Mouse (Mus musculus): ENCODE measurements around the gene Ttll8.

Gene Ttll8

GRCm38 (mm10) chr15:88921131-88921991 lies 32.9 kb downstream of the Ttll8 start:
- peak; percentile 85 for DNase-seq (ENCODE audit: low spot score)

DNA sequence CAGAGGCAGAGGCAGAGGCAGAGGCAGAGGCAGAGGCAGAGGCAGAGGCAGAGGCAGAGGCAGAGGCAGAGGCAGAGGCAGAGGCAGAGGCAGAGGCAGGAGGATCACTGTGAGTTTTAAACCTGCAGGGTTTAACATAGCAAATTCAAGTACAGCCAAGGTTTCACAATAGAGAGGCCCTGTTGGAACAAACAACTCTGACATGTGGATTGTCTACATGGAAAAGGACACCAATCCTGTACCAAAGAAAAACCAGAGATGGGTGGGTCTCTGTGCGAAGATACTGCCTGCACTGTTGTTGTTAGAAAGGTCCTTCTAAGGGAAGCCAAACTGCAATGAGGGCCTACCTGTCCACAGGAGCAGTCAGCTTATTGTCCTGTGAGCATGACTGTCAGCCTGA lies 34.2 kb downstream of the Ttll8 start:
- no peak for DNase-seq (ENCODE audit: low spot score)

GRCm38 (mm10) chr15:88919328-88919727 lies 34.9 kb downstream of the Ttll8 start:
- DNase-seq (ENCODE audit: low spot score) = peak; percentile 55

DNA sequence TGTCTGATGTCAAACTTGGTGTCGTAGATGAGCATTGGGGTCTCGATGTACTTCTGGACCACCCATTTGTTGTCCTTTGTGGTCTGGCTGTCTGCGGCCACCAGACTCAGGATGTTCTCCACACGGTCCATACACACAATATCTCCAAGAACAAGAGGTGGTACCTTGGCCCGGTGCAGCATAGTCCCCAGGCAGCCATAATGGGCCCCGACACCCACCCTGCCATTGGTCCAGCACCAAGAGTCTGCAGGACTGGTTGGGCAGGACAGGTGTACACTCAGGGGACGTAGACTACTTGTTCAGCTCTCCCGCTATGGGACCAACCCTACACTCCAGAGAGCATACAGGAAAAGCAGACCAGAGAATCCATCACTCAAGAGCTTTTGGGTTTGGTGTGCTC lies 37.1 kb downstream of the Ttll8 start:
- DNase-seq (ENCODE audit: low spot score) = no peak

- no peak for DNase-seq (ENCODE audit: low spot score)
Measured at GRCm38 (mm10) chr15:88916366-88916765, 37.9 kb downstream of the Ttll8 start.

DNA sequence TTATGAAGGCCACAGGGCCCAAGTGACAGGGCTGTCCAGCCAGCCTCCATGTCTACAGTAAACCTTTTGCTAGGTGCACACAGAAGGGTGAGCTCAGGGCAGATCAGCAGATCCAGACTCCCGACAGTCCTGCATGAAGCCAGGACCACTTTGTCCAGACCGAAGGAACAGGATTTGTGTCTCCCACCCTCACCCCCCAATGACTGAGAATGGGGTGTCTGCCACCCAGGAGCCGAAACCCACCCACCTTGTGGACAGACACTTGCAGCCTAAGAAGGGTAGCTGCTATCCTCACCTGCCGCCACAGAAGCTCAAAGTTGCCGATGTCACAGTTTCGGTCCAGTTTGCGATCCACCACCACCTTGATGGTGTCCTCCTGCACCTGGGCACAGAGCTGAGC lies 39.2 kb downstream of the Ttll8 start:
- DNase-seq (ENCODE audit: low spot score) = no peak

DNA sequence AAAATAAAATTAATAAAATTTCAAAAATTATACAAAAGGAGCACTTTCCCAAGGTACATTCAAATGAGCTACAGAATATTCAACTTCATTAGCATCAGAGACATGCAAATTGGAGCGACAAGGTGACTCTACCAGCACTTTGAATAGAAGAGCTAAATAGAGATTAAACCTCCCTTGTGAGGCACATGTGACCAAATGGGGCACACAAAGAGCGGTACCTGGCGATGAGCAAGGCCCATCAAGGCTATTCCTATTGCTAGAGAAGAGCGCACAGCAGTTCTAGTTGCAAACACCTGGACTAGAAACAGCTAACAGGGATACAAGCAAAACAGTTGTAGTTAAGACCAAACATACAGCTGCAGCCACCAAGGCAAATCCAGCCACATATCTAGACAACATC lies 47.9 kb downstream of the Ttll8 start:
- DNase-seq (ENCODE audit: low spot score) = no peak

- DNase-seq (ENCODE audit: low spot score) = no peak
Measured at GRCm38 (mm10) chr15:88904056-88904811, 50.0 kb downstream of the Ttll8 start.

GRCm38 (mm10) chr15:88903086-88903485 lies 51.1 kb downstream of the Ttll8 start:
- no peak for DNase-seq (ENCODE audit: low spot score)

- no peak for DNase-seq (ENCODE audit: low spot score)
Measured at GRCm38 (mm10) chr15:88902200-88902875, 51.9 kb downstream of the Ttll8 start.

- no peak for DNase-seq (ENCODE audit: low spot score)
Measured at GRCm38 (mm10) chr15:88896341-88896980, 57.8 kb downstream of the Ttll8 start.

DNA sequence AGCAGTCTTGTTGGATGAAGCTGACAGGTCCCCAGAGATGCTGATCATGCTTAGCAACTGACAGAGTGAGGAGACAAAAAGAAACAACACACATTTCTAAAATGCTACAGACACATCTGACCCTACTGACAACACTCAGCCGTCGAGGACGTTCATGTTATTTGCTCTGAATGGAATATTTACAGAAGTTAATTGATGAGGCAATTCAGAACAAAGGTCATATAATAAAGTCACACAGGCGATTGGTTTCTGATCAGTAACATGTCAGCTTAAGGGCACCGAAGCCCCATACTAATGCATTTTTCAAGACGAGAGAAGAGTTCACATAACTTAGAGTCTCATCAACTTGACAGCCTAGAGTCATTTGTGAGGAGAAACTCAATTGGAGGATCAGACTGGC lies 58.3 kb downstream of the Ttll8 start:
- DNase-seq (ENCODE audit: low spot score) = no peak

DNA sequence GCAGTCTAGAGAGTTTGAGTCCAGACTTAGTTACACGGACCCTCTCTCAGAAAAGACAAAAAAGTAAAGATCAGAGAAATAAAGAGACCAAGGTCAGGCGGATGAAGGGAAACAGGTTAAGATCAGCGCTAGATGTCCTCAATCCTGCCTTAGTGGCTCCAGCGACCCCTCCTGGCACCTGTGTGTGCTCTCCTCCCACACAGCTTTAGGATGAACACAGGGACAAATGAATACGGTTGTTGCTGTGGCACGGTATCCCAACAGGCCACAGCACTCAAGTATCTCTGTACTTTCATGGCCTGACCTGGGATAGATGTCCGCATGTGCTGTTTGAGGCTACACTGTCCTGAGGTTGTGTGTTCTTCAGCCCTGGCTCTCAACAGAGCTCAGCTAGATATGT lies 59.1 kb downstream of the Ttll8 start:
- no peak for DNase-seq (ENCODE audit: low spot score)

- no peak for DNase-seq (ENCODE audit: low spot score)
Measured at GRCm38 (mm10) chr15:88892876-88893275, 61.3 kb downstream of the Ttll8 start.

DNA sequence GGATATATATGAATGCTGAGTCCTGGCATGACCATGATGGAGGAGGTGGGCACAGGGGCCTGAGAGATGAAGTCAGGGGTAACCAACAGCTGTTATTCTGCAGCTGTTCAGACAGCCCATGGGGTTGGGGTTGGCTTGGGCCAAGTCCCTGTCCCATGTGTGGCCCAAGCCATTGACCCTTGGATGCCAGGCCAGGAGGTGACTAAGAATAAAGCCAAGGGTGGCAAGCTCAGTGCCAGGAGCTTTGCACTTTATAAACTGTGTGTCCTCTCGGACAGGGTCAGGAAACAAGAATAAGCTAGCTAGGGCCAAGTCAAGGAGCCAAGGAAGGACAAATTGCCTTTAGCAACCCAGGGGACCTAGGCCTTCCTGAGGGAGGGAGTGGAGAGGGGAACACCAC lies 62.0 kb downstream of the Ttll8 start:
- no peak for DNase-seq (ENCODE audit: low spot score)

GRCm38 (mm10) chr15:88891676-88892040 lies 62.6 kb downstream of the Ttll8 start:
- no peak for DNase-seq (ENCODE audit: low spot score)

DNA sequence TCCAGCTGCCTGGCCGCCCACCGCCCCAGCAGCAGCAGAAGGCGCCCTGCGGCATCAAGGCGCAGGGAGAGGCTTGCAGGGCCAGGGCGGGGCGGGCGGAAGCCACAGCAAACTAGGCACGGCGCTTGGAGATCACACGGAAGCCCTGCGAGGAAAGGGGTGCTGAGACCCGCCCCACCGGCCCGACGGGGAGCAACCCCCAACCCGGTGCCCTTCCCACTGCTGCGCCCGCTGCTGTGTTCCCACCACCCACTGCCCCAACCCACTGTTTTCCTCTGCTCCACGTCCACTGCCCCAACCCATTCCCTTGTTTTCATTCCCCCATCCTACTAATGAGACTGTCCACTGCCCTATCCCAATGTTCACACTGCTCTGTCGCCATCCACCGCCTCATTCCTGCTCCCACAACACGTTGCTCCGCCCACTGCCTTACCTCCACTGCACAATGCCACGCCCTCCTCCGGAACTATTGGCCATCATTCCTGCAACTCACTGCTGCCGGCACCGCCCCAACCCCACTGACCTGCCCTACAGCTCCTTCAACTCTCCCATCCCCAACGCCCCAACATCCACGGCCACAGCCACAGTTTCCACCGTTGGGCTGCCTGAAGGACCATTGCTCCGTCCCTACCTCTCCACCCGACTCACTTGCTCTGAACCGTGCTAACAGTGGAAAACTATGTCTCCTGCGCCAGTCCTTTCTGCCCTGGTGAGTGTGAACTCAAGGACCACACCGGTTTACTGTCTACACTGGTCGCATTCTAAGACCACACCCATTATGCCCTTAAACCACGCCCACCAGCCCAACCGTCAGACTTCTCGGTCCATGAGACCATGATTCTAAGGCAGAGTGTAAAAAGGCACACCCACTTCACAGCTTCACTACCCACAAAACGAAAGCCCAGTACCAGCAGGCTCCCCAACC lies 63.2 kb downstream of the Ttll8 start:
- DNase-seq (ENCODE audit: low spot score) = peak; percentile 81

DNA sequence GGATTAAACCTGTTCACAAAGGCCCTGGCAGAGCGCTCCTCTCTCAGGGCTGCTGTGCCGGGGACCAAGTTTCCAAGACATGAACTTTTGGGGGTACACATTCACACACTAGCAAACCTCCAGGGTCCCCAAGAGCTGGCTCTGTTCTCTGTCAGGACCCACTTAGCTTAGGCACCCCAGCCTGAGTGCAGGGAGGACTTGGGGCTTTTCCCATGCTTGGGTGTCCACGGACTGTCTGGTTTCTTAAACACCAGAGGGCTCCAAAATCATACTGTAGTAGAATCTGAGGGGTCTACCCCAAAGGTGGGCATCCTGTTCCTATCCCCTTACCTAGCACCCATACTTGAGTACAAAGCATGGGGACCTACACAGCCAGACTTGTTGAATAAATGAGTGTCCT lies 64.2 kb downstream of the Ttll8 start:
- DNase-seq (ENCODE audit: low spot score) = no peak

DNA sequence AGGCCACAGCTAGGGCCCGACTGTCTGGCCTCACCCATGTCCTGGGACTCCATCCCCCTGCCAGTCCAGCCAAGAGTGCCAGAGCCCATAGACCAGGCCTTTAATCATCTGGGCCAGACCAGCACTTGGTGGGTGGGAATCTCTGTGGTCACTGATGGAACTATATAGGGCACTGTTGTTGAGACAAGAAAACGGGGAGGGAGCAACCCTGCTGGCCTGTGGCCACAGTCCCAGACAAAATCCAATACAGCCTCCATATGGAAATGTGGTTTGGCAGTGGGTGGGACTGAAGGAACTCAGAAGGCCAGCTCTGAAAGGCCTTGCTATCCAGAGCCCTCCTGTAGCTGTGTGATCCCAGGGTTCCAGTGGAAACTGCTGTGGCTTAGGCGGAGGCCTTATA lies 65.2 kb downstream of the Ttll8 start:
- DNase-seq (ENCODE audit: low spot score) = no peak

- DNase-seq (ENCODE audit: low spot score) = no peak
Measured at GRCm38 (mm10) chr15:88885376-88885775, 68.8 kb downstream of the Ttll8 start.

DNA sequence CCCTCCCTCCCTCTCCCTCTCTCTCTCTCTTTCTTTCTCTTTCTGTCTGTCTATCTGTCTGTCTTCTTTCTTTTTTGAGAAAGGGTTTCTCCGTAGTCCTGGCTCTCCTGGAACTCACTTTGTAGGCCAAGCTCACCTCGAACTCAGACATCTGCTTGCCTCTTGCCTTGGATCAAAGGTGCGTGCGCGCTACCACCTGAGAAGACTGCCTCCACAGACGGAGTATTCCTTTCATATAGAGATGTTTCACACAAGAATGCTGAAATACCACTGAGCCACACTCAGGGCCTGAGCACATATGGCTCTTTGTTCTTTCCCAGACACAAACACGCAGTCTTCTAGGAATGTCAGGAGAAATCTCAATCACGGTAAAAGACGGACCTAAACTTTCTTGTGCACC lies 70.9 kb downstream of the Ttll8 start:
- DNase-seq (ENCODE audit: low spot score) = no peak
